Mouse (Mus musculus) CH12.LX (cell line): ENCODE measurements at regions not wholly inside any gene's neighbourhood (a gene's known extent, or its start where the extent isn't known, plus 50 kb on each side); places are given as distances from the start of the nearest gene placed in this dataset.

Experiments
- CHD2 ChIP-seq: IDR thresholded peaks from 2 replicates; pipeline ENCODE4 v1.6.1; 2011; ENCODE audit warnings: low read length, improper control_type of control experiment
- CTCF ChIP-seq, 2 experiments: IDR thresholded peaks in 1 of 2; conservative IDR thresholded peaks in 1 of 2; 2 replicates each; pipeline ENCODE4 v1.5.1; 2011 to 2012; ENCODE audit warnings: low read depth in 2 of 2, low read length in 2 of 2, improper control_type of control experiment in 1 of 2, inconsistent platforms in 1 of 2, mild to moderate bottlenecking in 1 of 2, moderate library complexity in 1 of 2
- EP300 ChIP-seq: IDR thresholded peaks from 2 replicates; pipeline ENCODE4 v1.6.1; 2011; ENCODE audit warnings: low read length, improper control_type of control experiment
- MAX ChIP-seq: IDR thresholded peaks from 2 replicates; pipeline ENCODE4 v1.6.1; 2011; ENCODE audit warnings: low read length, improper control_type of control experiment
- POLR2A ChIP-seq: IDR thresholded peaks from 2 replicates; pipeline ENCODE4 v1.6.1; 2011; ENCODE audit warnings: low read depth, mild to moderate bottlenecking, improper control_type of control experiment, low read length
- USF1 ChIP-seq: IDR thresholded peaks from 2 replicates; pipeline ENCODE4 v1.6.1; 2014; ENCODE audit warnings: low read depth, mild to moderate bottlenecking, inconsistent platforms, low read length, improper control_type of control experiment
- ZC3H11A ChIP-seq: IDR thresholded peaks from 2 replicates; pipeline ENCODE4 v1.6.1; 2012; ENCODE audit warnings: low read depth, mild to moderate bottlenecking, inconsistent platforms, low read length, improper control_type of control experiment
- ZMIZ1 ChIP-seq: IDR thresholded peaks from 2 replicates; pipeline ENCODE4 v1.6.1; 2012; ENCODE audit warnings: low read depth, mild to moderate bottlenecking, inconsistent platforms, low read length, improper control_type of control experiment
- ZNF384 ChIP-seq: IDR thresholded peaks from 2 replicates; pipeline ENCODE4 v1.6.1; 2012; ENCODE audit warnings: low read depth, low read length, improper control_type of control experiment, inconsistent platforms

GRCm38 (mm10) chr6:73626451-73626850 lies 157.0 kb upstream of the 4931417E11Rik start:
- TF ChIP-seq POLR2A (no peak), MAX (no peak), CTCF (conservative IDR thresholded peaks at IDR 0.05 in 1 of 2, IDR thresholded peaks at IDR 0.05 in 1 of 2; ENCODE audit: low read depth in 2 of 2, low read length in 2 of 2) (no peak), EP300 (no peak), CHD2 (no peak), ZC3H11A (no peak), USF1 (no peak), ZNF384 (no peak), ZMIZ1 (no peak)
